Mouse (Mus musculus) adrenal gland, postnatal 25 days (tissue): Measurements from ENCODE around the gene Sqor. TPM values are rescaled to one million over a fixed set of nuclear protein-coding genes. Genes with fewer than 3 reads are reported as not detected.
A peak's percentile ranks its signal among the peaks of the same experiment; 100 is the strongest.

Source experiments
- DNase-seq: peaks from one replicate; pipeline ENCODE4 v3.0.0; 2021; ENCODE audit warnings: mixed read lengths
- total RNA-seq: library from RNA; stranded (reverse); gene quantifications from 2 replicates; pipeline ENCODE4 v1.2.3, GENCODE M21; 2021

The Sqor gene
- total RNA-seq, 1 experiment from 2014 or later, result 57.3 TPM

- DNase-seq, result no peak
Observed at GRCm38 (mm10) chr2:122783730-122784129, 18.7 kb downstream of the Sqor start.

DNA sequence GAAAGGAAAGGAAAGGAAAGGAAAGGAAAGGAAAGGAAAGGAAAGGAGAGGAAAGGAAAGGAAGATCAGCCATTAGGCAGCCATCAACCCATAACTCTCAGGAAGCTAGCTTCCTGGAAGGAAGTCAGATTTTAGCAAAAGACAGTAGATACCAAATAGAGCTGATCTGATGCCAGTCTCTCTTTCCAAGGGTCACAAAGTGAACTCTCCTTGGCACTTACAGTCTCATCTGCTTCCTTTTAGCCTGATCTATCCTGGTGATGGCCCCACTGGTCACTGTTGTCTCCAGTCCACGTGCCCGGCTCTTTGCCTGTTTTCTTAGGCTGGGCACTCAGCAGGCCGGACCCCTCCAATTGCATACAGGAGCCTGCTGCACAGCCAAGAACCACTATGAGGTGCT lies 19.7 kb downstream of the Sqor start:
- DNase-seq, result no peak

DNA sequence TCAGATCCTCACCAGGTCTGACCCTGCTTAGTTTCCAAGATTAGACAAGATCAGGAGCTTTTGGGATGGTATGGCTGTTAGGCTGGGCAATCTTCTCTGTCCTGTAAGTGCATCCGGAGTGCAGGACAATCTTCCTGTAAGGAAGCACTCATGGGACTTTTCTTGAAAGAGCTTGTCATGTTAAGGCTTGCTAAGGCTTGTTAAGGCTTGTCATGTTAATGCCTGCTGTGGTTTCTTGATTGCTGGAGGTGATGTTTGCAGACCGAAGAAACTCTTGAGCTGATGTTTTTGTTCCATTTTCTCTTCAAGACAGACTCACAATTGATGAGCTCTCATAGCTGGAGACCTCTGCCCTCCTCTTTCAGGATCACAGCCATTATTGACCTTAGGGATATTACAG lies 21.1 kb downstream of the Sqor start:
- no peak for DNase-seq

- no peak for DNase-seq
Observed at GRCm38 (mm10) chr2:122789311-122789710, 24.3 kb downstream of the Sqor start.

GRCm38 (mm10) chr2:122789730-122790129 lies 24.7 kb downstream of the Sqor start:
- no peak for DNase-seq

DNA sequence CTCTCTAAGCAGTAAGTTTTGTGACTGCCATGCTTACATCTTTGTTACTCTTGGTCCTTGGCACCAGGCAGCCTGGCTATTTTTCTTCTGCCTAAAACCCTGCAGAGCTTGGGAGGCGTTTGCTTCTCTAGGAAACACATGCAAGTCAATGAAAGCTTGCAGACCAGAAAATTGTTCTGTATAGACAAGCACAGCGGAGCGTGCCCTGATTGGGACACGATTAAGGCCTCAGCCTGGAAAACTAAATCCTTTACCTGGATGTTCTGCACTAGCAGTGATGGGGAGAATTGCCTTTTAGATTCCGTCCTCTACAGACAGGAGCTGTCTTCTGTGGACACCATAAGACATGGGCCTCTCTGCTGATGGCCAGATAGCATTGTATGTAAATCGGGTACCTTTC lies 39.4 kb downstream of the Sqor start:
- DNase-seq, result no peak

- DNase-seq, result no peak
Observed at GRCm38 (mm10) chr2:122806040-122806439, 41.0 kb downstream of the Sqor start.

- no peak for DNase-seq
Observed at GRCm38 (mm10) chr2:122809027-122809426, 44.0 kb downstream of the Sqor start.

DNA sequence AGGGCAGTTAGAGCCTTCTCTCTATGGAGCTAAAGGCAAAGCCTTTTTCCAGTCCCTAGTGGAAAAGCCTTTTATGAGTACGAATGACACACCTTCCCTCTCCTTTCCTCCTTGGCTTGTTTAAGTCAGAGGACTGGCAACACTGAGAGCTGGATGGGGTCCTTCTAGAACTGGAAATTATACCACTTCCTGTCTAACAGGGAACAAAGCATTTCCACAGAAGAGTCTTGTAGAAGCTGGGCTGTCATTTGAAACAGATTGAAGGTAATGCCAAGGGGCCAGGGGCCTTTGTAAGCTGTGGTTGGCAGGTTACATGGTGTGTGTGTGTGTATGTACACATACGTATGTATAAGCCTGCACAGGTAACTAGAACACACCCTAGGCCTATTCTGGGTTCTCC lies 51.9 kb downstream of the Sqor start:
- no peak for DNase-seq

GRCm38 (mm10) chr2:122821246-122821645 lies 56.2 kb downstream of the Sqor start:
- no peak for DNase-seq

- DNase-seq, result peak; percentile 33
Observed at GRCm38 (mm10) chr2:122825406-122826236, 60.6 kb downstream of the Sqor start.

DNA sequence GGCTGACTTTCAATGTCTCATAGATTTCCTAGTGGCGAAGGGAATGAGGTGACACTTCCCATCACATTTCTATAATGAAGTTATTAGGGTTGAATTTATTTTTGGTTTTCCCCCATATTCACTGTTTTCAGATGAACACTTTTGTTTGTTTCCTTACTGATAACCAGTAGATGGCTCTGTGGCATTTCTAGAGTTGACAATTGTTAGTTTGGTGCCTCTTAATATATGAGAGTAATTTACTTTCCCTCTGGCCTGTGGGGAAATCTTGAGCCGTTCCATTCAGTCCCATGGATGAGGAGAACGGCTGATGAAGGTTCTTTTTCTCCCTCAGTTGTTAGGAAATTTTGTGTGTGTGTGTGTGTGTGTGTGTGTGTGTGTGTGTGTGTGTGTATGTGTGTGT lies 61.3 kb downstream of the Sqor start:
- no peak for DNase-seq

- no peak for DNase-seq
Observed at GRCm38 (mm10) chr2:122854636-122855035, 89.6 kb downstream of the Sqor start.

DNA sequence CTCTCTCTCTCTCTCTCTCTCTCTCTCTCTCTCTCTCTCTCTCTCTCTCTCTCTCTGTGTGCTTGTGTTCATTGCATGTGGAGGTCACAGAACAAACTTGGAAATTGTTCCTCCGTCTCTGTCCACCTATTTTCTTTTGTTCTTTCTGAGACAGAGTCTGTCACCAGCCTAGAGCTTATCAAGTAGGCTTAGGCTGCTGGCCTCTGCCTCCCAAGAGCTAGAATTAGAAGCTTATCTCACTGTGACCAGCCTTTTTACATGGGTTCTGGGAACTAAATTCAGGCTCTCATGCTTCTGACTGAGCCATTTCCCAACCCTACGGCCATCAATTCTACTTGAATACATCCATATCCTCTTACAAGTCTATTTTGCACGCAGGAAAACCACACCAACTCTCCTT lies 90.3 kb downstream of the Sqor start:
- no peak for DNase-seq

Other genes with a start within 250 kb of the Sqor start
- gene Gatm, start 153.9 kb upstream of the Sqor start, total RNA-seq, result 2.0 and 5.0 TPM in 2 replicates
- 0.70 TPM in 1 of 2 replicates, not detected in the other for gene AA467197, start 128.3 kb upstream of the Sqor start, total RNA-seq
- 30.5 and 34.2 TPM in 2 replicates for gene Slc30a4, start 62.6 kb upstream of the Sqor start, total RNA-seq
- gene Bloc1s6, start 26.7 kb upstream of the Sqor start, total RNA-seq, result 26.2 and 38.4 TPM in 2 replicates